Mouse (Mus musculus) liver (tissue): ENCODE measurements around the gene Luzp4.
"Not testable (repeated sequence)": the region's sequence is repeated elsewhere in the genome, so short reads cannot be mapped to it uniquely, and the experiment has no call there.

ENCODE experiments used
- DNase-seq: peaks from one replicate; pipeline ENCODE4 v3.0.0-alpha.2; 2020; ENCODE audit warnings: mixed read lengths

Gene Luzp4

GRCm38 (mm10) chrX:148857340-148857739 lies at the start of gene Luzp4:
Gene Luzp4, plus strand, starts transcription at chrX:148857640.
- DNase-seq = not testable (repeated sequence)

GRCm38 (mm10) chrX:148841801-148842200 lies 15.6 kb upstream of the Luzp4 start:
- DNase-seq = not testable (repeated sequence)
